Mouse (Mus musculus): ENCODE data around the gene Srsf1.
A peak's percentile ranks its signal among the peaks of the same experiment; 100 is the strongest.

Gene Srsf1

DNA sequence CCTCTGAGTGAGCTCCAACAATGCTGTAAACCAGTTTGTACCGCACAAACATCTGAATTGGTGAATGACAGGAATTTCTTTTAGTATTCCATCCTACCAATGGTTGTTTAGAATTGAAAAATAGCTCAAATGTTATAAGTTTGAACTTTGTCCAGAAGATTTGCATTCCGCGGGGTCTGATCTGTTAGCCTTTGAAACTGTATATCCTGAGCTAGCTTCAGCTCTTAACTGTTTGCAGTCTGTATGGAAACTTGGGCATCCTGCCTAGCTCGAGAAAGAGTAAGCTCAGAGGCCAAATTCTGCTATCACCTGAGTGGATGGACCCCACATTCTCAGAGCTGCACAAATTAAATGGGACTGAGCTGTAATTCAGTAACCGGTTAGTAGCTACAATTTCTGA is 23.9 kb downstream of the Srsf1 start:
- DNase-seq (ENCODE audit: low read depth, low spot score): no peak

DNA sequence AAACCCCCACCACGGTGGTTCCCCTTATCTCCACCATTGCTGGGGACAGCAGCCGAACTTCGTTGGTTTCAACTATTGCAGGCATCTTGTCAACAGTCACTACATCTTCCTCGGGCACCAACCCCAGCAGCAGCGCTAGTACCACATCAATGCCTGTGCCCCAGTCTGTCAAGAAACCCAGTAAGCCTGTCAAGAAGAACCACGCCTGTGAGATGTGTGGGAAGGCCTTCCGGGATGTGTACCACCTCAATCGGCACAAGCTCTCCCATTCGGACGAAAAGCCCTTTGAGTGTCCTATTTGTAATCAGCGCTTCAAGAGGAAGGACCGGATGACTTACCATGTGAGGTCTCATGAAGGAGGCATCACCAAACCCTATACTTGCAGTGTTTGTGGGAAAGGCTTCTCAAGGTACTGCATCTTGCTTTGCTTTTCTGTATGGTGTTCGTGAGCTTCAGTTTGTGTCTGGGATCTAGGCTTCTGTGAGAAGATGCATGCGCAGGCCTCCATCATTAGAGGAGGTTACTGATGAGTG is 26.2 kb downstream of the Srsf1 start:
- DNase-seq (ENCODE audit: low read depth, low spot score): no peak

DNA sequence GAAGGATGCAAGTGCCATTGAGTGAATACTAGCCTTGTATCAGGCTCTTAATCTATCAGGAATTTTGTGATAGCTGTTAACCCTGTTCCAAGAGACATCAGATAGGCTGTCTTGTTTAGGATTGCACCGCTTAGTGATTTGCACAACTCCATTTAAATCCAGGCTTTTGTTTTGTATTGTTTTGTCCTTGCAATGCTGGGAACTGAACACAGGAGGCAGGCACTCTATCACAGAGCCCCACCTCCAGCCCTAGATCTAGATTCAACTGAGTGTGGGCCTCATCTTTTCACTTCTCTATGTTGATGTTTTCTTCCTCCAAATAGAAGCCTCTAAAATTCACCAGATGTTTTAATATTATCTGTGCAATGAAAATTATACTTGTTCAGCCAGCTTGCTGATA is 28.5 kb downstream of the Srsf1 start:
- DNase-seq (ENCODE audit: low read depth, low spot score): no peak

DNA sequence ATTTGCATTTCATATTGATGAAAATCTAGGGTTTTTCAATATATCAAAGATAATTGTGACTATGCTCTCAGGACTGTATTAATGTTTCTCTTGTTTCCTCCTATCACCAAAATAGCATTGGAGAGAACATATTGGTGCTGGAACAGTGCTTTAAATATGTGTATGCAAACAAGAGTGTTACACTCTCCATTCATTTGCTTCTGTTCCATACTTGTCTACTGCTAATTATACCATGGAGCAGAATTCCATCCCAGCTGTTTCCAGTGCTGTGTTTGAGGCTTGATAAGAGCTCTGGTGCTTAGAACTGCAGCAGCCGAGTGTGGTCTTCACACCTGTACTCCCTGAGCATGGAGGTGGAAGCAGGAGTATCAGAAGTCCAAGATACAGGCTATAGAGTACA is 29.2 kb downstream of the Srsf1 start:
- no peak for DNase-seq (ENCODE audit: low read depth, low spot score)

DNA sequence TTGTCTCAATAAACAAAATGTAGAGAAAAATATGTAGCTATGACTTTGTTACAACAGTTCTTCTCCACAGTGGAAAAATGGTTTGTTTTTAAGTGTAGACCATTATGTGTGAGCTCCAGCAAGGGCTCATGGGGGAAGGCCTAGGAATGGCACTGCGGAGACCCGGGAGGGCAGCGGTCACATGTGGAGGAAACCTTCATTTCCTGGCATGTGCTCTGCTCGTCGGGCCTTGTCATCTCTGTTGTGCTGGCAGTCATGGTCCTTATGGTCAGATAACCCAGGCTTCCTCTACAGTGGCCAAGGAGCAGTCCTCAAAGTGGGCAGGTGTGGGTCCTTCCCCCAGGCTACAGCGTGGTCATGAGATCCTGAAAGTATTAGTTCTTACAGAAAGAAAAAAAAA is 36.5 kb downstream of the Srsf1 start:
- no peak for DNase-seq (ENCODE audit: low read depth, low spot score)

DNA sequence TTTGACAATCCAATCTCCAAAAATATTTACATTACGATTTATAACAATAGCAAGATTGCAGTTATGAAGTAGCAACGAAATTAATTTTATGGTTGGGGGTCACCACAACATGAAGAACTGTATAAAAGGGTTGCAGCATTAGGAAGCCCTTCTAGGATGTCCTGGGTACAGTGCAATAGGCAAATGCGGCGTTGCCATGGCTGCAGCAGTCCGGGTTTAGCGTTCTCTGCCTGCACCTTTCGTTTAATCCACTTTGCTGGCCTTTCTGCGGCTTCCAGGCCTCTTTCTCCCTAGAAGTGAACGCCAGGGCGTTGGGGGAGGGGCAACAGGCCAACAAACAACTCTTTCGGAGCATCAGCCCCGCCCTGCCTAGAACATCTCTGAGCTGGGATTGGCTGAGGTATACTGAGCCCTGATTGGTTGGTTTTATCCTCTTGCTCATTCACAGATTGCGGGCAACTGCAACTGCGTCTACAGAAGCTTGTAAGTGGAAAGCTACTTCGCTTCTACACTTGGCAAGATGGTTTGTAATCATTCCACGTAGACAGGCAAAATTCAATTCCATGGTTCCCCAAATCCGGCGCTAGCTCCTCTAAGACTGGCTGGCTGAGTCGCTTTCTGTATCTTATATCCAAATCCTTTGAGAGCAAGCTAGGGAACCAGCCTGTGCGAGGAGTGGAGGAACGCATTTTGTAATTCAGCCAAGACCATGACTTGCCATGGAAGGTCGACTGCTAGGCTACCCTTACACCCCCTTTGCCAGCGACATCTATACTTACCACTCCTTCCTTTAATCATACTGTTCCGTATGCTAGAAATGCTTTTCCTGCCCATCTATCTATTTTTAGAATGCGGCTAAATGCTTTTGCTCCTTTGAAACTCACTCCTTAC is 39.8 kb downstream of the Srsf1 start:
- peak; percentile 81 for DNase-seq (ENCODE audit: low read depth, low spot score)

DNA sequence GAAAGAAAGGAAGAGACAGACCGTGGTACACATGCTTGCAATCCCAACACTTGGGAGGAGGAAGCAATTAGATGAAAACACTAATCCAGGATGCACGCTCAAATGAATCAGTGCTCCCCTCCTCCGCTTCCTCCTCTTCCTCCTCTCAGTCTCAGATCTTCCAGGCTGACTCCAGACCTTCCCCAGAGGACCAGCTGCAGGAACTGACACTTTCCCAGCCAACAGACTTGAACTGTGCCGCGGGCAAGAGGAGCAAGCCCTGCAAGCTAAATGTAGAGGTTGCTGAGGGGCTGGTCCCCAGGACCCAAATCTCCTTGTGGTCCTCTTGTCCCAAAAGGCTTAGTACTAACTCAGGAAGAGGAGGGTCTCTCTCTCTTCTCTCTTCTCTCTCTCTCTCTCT is 42.0 kb downstream of the Srsf1 start:
- no peak for DNase-seq (ENCODE audit: low read depth, low spot score)

DNA sequence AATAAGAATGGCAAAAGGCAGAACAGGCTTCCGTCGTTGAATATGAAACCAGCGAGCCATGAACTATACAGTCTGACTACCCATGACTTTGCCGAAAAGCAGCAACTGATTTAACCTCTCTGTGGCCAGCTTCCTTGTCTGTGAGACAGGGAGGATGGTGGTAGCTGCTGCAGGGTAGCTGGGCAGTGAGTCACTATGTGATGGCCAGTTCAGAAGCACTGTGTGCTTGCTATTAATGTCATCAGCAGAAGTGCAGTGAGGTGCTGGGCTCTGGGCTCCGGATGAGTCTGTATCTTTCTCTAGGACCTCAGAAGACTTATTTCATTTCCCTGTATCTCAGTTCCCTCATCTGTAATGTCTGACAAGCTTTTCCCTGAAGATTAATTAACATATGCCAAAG is 43.1 kb downstream of the Srsf1 start:
- DNase-seq (ENCODE audit: low read depth, low spot score): no peak

DNA sequence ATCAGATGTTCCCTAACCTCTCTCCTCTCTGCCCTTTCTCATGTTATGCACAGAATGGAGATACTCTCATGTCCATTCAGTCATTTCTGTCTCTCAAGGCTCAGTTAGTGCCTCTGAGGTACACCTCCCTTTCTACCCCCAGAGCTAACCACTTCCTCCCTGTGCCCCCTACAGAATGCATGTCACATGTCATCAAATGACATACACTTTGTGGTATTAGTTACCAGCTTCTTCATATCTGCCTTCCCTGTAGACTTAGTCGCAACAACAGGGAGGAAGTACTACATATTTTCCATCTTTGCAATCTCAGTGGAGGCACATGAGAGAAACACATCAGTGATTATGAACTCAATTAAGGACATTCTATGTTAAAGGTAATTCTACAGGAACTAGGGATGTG is 44.8 kb downstream of the Srsf1 start:
- no peak for DNase-seq (ENCODE audit: low read depth, low spot score)

DNA sequence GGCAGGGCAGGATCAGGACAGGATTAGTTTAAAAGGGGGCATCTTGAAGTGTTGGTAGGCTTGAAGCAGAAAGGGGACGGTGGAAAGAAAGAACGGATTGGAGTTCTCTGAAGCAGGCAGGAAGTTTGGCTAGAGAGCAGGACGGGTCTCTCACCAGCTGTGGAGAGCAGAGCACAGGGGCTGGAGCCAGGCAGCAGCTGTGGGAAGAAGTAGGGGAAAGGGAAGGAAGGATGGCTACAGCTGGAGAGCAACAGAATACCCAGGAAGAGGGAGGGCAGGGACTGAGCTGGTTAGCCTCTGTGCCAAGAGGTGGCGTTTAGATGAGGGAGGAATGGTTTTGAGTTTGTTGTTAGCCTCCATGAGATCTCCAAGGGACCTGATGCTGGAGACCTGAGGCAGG is 50.0 kb downstream of the Srsf1 start:
- no peak for DNase-seq (ENCODE audit: low read depth, low spot score)

DNA sequence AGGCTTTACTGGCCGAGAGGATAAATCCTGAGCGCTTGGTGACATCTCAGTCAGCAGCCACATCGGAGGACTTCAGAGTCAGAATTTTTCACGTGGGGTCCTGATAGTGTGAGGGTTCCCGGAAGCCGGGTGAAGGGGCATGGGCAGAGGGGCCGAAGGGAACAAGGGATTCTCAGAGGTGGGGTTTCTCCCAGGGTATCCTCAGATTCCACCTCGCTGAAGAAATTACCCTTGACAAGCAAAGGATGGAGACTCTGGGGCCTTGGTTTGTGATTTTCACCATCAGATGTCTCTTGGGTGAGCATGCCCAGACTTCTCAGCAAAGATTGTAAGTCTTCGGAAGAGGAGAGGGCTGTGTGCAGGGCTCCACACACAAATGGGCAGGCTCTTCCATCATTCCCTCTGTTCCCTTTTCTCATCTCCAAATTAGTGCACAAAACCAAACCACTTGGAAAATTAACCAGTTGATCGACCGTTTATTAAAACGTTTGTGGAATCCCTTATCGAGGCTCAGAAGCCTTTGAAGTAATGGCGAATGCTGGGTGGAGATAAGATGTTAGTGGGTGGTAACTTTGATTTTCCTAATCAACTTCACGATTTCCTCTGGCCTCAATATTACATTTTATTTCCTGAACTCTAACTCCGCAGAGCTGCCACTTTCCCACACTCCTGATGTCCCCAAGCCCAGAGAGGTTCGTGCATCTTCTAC is 51.0 kb downstream of the Srsf1 start, which contains the start of gene Cuedc1:
Cuedc1 (plus strand) TSS at position 38 of the 709 bp plus-strand sequence.
- no peak for DNase-seq (ENCODE audit: low read depth, low spot score)

DNA sequence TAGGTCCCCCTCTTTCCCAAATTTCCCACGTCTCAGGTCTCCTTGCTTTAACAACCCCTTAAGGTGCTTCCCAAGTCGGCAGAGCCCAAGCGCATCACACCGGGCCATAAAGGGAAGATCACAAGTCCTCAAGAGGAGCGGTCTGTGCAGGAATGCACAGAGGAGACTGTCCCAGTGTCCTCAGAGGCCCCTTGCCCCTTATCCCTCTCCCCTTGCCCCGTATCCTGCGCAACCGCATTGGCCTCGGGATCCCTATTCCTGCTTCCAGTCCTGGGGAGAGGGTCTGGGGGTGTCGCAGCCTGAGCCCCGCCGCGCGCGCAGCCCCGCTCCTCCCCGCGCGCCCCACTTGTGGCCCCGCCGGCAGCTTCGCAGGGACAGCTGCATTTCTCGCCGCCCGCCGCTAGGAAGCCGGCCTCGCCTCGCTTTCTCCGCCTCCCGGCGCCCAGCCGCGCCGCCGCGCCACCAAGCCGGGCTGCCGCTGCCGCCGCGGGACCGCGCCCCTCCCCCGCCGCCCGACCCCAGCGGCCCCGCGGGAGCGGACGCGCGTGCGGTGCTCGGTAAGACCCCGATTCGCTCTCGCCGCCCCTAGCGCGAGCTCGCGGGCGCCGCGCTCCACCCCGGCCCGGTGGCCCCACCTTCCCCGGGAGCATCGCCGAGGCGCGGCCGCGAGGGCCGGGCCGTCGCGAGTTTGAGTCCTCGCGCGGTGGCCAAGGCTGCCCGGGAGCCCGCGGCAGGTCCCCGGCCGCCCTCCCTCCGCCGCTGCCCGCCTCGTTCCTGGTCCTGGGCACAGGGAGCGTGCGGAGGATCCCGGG is 51.8 kb downstream of the Srsf1 start:
- no peak for DNase-seq (ENCODE audit: low read depth, low spot score)

DNA sequence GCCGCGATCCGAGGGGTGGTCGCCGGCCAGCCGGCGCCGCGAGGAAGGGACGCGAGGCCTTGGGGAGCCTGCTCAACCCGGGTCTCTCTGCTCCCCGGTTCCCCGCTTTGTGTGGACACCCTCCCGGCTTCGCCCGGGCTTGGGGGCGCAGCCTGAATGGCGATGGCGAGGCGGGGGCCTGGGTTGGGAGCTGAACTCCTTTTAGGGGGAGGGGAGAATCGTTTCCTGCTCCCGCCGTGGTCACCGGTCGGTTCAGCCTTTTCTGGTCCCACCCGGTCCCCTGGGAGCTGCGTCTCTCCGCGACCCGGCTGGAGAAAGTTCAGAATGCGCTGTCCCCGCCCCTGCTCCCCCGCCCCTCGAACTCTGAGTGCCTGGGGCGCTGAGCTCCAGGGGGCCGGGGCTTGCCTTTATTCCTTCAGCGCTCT is 52.4 kb downstream of the Srsf1 start:
- no peak for DNase-seq (ENCODE audit: low read depth, low spot score)

DNA sequence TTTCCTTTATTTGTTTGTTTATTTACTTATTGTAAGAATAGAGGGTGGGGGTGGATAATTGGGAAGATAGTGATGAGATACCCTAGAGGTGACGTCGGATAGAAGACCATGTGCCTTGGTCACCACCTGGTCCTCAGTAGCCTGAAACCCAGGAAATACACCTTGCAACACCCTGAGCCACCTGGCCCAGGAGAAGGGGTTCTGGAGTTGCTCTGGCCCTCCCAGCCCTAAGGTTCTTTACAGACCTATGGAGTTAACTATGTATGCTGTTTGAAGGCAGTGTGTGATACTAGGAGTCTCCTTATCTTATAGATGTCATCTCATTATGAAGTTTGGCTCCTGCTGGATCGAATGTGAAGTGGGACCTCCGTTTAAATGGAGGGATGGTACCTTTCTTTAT is 53.0 kb downstream of the Srsf1 start:
- no peak for DNase-seq (ENCODE audit: low read depth, low spot score)
